Mouse (Mus musculus): ENCODE measurements around the gene Gvin1. TPM values are rescaled to one million over a fixed set of nuclear protein-coding genes. Genes with fewer than 3 reads are reported as not detected.
"Not testable (repeated sequence)": the region's sequence is repeated elsewhere in the genome, so short reads cannot be mapped to it uniquely, and the experiment has no call there.

The Gvin1 gene
- polyA plus RNA-seq, 1 experiment from 2014 or later = not detected

GRCm38 (mm10) chr7:106145013-106145754 is 69.9 kb downstream of the Gvin1 start:
- not testable (repeated sequence) for DNase-seq (ENCODE audit: low spot score); H3K4me1 ChIP-seq; H3K36me3 ChIP-seq; H3K9me3 ChIP-seq (replicated peaks); H3K27me3 ChIP-seq (ENCODE audit: low read depth, poor library complexity, severe bottlenecking); H3K4me3 ChIP-seq; H3K27ac ChIP-seq (replicated peaks)
- 91% methylated on average over 1 of the region's 2 CpGs for WGBS

- no CpG with 5 or more reads among the region's 1 CpGs for WGBS
- not testable (repeated sequence) for DNase-seq (ENCODE audit: low spot score); H3K4me1 ChIP-seq; H3K4me3 ChIP-seq; H3K9me3 ChIP-seq (replicated peaks); H3K27ac ChIP-seq (replicated peaks); H3K27me3 ChIP-seq (ENCODE audit: low read depth, poor library complexity, severe bottlenecking); H3K36me3 ChIP-seq
These were observed 73.8 kb downstream of the Gvin1 start for GRCm38 (mm10) chr7:106141128-106141895.

- H3K4me1 ChIP-seq; H3K27ac ChIP-seq (replicated peaks); H3K4me3 ChIP-seq; H3K36me3 ChIP-seq; H3K27me3 ChIP-seq (ENCODE audit: low read depth, poor library complexity, severe bottlenecking); H3K9me3 ChIP-seq (replicated peaks); DNase-seq (ENCODE audit: low spot score): not testable (repeated sequence)
- no CpG with 5 or more reads among the region's 2 CpGs for WGBS
These were observed 97.8 kb downstream of the Gvin1 start for GRCm38 (mm10) chr7:106117090-106117948.

Data from midbrain, embryonic 10.5 days (tissue).